ENCODE assay signal across 15 mouse cellular contexts in genomic region chr7:62378529-62378928, GRCm38 (mm10). TPM values are rescaled to one million over a fixed set of nuclear protein-coding genes. Genes with fewer than 3 reads are reported as not detected.
DNase-seq lines count a peak whose midpoint lies in the region; ATAC-seq lines count a peak whose summit lies in the region.
"Had no signal": no experiment of that assay in that cellular context is flagged by ENCODE, and none has a peak within 500 bp of the region (broad histone marks: within the 10 kb centered on the region; RNA-seq: fewer than 3 reads in every experiment).

No protein-coding gene starts in this region.

- H3K27ac ChIP-seq in heart, embryonic 15.5 days: no peak overlapping the region
- 0 out of 2 replicates have a peak overlapping the region, but pooled peaks have one; percentile 21 for H3K27ac ChIP-seq in forebrain, embryonic 14.5 days (ENCODE audit: low read depth, low read length)
- H3K27ac ChIP-seq in hindbrain, embryonic 16.5 days (ENCODE audit: low read depth, low read length): peak overlapping the region; percentile 23; the same call in 1 of the 2 replicates
- H3K27ac ChIP-seq in midbrain, embryonic 16.5 days (ENCODE audit: low read length): 0 out of 2 replicates have a peak overlapping the region, but pooled peaks have one; percentile 2
- H3K27ac ChIP-seq: kidney, embryonic 15.5 days had no signal

- no peaks in the 10 kb centered on the region for H3K9me3 ChIP-seq in heart, embryonic 15.5 days (replicated peaks)
- H3K9me3 ChIP-seq in forebrain, embryonic 14.5 days (replicated peaks; ENCODE audit: control insufficient read depth, low read length): 0 out of 2 replicates have a peak, but pooled peaks cover 7% of the 10 kb centered on the region
- peaks cover 19% of the 10 kb centered on the region for H3K9me3 ChIP-seq in hindbrain, embryonic 16.5 days (ENCODE audit: control insufficient read depth, low read length)
- H3K9me3 ChIP-seq in midbrain, embryonic 16.5 days (replicated peaks; ENCODE audit: control insufficient read depth, low read length, poor library complexity, severe bottlenecking): peaks cover 6% of the 10 kb centered on the region; the same call in 1 of the 2 replicates

- DNase-seq in heart, postnatal 14 days: no peak
- no peak for DNase-seq in forebrain, embryonic 14.5 days (ENCODE audit: low spot score)
- no peak for DNase-seq in lung, postnatal 14 days
- DNase-seq in frontal cortex, postnatal 25 days (ENCODE audit: low spot score in 2 of 2): no peak
- no peak for DNase-seq in c-Kit-positive CD71-positive TER-119-positive erythroid progenitor cells, embryonic 14.5 days (ENCODE audit: low spot score)
- DNase-seq: cerebellum, adult 2 months; embryo, embryonic 11 days; lung, embryonic 14.5 days; right cerebral cortex, adult 18-20 months had no signal

- no peaks in the 10 kb centered on the region for H3K27me3 ChIP-seq in heart, embryonic 15.5 days
- no peaks in the 10 kb centered on the region for H3K27me3 ChIP-seq in forebrain, embryonic 14.5 days (replicated peaks; ENCODE audit: control insufficient read depth, insufficient read depth, low read length)
- no peaks in the 10 kb centered on the region for H3K27me3 ChIP-seq in hindbrain, embryonic 16.5 days (replicated peaks; ENCODE audit: control insufficient read depth, insufficient read depth, low read length)
- no peaks in the 10 kb centered on the region for H3K27me3 ChIP-seq in midbrain, embryonic 16.5 days (ENCODE audit: control insufficient read depth, insufficient read depth, low read depth, low read length)
- H3K27me3 ChIP-seq: kidney, embryonic 15.5 days had no signal

- H3K4me1 ChIP-seq in heart, embryonic 15.5 days (replicated peaks): no peaks in the 10 kb centered on the region
- H3K4me1 ChIP-seq in forebrain, embryonic 14.5 days (ENCODE audit: control insufficient read depth, insufficient read depth, low read length): peaks cover 4% of the 10 kb centered on the region; the same call in 1 of the 2 replicates
- H3K4me1 ChIP-seq in hindbrain, embryonic 16.5 days (ENCODE audit: control insufficient read depth, insufficient read depth, low read depth, low read length): peaks cover 4% of the 10 kb centered on the region; the same call in 1 of the 2 replicates
- H3K4me1 ChIP-seq in midbrain, embryonic 16.5 days (ENCODE audit: control insufficient read depth, insufficient read depth, low read length): peaks cover 8% of the 10 kb centered on the region
- H3K4me1 ChIP-seq: kidney, embryonic 15.5 days had no signal

- WGBS in heart, embryonic 15.5 days: 84% methylated on average over 9 of the region's 9 CpGs
- WGBS in forebrain, embryonic 14.5 days: 84% methylated on average over 9 of the region's 9 CpGs
- WGBS in hindbrain, embryonic 16.5 days: 86% methylated on average over 9 of the region's 9 CpGs
- WGBS in midbrain, embryonic 16.5 days: 84% methylated on average over 9 of the region's 9 CpGs

- no peak overlapping the region for H3K4me2 ChIP-seq in heart, embryonic 15.5 days
- H3K4me2 ChIP-seq in forebrain, embryonic 14.5 days (ENCODE audit: low read length): peak overlapping the region; percentile 62
- peak overlapping the region; percentile 59 for H3K4me2 ChIP-seq in hindbrain, embryonic 16.5 days (ENCODE audit: low read length)
- H3K4me2 ChIP-seq in midbrain, embryonic 16.5 days (ENCODE audit: low read length): peak overlapping the region; percentile 60
- H3K4me2 ChIP-seq: heart, embryonic 11.5 days; kidney, embryonic 15.5 days; lung, embryonic 14.5 days had no signal

- intact Hi-C loops in heart, postnatal 14 days (cut with DNase I): no loop called here

- ATAC-seq in heart, embryonic 15.5 days (replicated peaks; ENCODE audit: insufficient number of reproducible peaks, insufficient read depth, low FRiP score, low read depth): 0 out of 2 replicates have a peak, but pooled peaks have one; percentile 4
- ATAC-seq in forebrain, embryonic 14.5 days: no peak
- ATAC-seq in hindbrain, embryonic 16.5 days: no peak
- no peak for ATAC-seq in midbrain, embryonic 16.5 days

- H3K4me3 ChIP-seq in heart, embryonic 15.5 days: no peak overlapping the region
- H3K4me3 ChIP-seq in forebrain, embryonic 14.5 days (ENCODE audit: low read depth, low read length): peak overlapping the region; percentile 48
- H3K4me3 ChIP-seq in hindbrain, embryonic 16.5 days (ENCODE audit: low read length): peak overlapping the region; percentile 60
- peak overlapping the region; percentile 63 for H3K4me3 ChIP-seq in midbrain, embryonic 16.5 days (ENCODE audit: low read depth, low read length)
- H3K4me3 ChIP-seq: kidney, embryonic 15.5 days; megakaryocyte, embryonic 14.5 days had no signal

- no peak overlapping the region for H3K9ac ChIP-seq in heart, embryonic 15.5 days
- H3K9ac ChIP-seq in forebrain, embryonic 14.5 days (ENCODE audit: low read length): 0 out of 2 replicates have a peak overlapping the region, but pooled peaks have one; percentile 73
- peak overlapping the region; percentile 77 for H3K9ac ChIP-seq in hindbrain, embryonic 16.5 days (ENCODE audit: low read depth, low read length)
- H3K9ac ChIP-seq in midbrain, embryonic 16.5 days (ENCODE audit: low read depth, low read length): peak overlapping the region; percentile 87
- H3K9ac ChIP-seq: kidney, embryonic 15.5 days; lung, embryonic 14.5 days had no signal

- no peaks in the 10 kb centered on the region for H3K36me3 ChIP-seq in heart, embryonic 15.5 days
- 0 out of 2 replicates have a peak, but pooled peaks cover 2% of the 10 kb centered on the region for H3K36me3 ChIP-seq in forebrain, embryonic 14.5 days (ENCODE audit: control insufficient read depth, insufficient read depth, low read length)
- no peaks in the 10 kb centered on the region for H3K36me3 ChIP-seq in hindbrain, embryonic 16.5 days (ENCODE audit: control insufficient read depth, insufficient read depth, low read length)
- no peaks in the 10 kb centered on the region for H3K36me3 ChIP-seq in midbrain, embryonic 16.5 days (ENCODE audit: control insufficient read depth, insufficient read depth, low read length)
- H3K36me3 ChIP-seq: kidney, embryonic 15.5 days had no signal

RNA-seq across cellular contexts. Expression of gene Magel2, which starts 1.7 kb away (rescaled TPM):
- polyA plus RNA-seq in heart, embryonic 15.5 days (2015; fragmentation: Nextera tagmentation; extraction: Ambion mirVana): 0.63 and 0.95 TPM in 2 replicates
- total RNA-seq in heart, postnatal 14 days (2021): not detected
- polyA plus RNA-seq in forebrain, embryonic 14.5 days (2014; fragmentation: Nextera tagmentation; extraction: Ambion mirVana): 11.8 and 14.0 TPM in 2 replicates
- 13.7 and 18.9 TPM in 2 replicates for polyA plus RNA-seq in hindbrain, embryonic 16.5 days (2015; fragmentation: Nextera tagmentation; extraction: Ambion mirVana)
- 22.4 and 26.1 TPM in 2 replicates for polyA plus RNA-seq in midbrain, embryonic 16.5 days (2015; fragmentation: Nextera tagmentation; extraction: Ambion mirVana)

RNA-seq across cellular contexts. Expression of gene Ndn, which starts 32.2 kb away (rescaled TPM):
- 45.8 and 63.8 TPM in 2 replicates for polyA plus RNA-seq in heart, embryonic 15.5 days (2015; fragmentation: Nextera tagmentation; extraction: Ambion mirVana)
- 1 to 10 TPM; 7.6 to 8.9 TPM for total RNA-seq in heart, postnatal 14 days (2021)
- 599 and 619 TPM in 2 replicates for polyA plus RNA-seq in forebrain, embryonic 14.5 days (2014; fragmentation: Nextera tagmentation; extraction: Ambion mirVana)
- 620 and 640 TPM in 2 replicates for polyA plus RNA-seq in hindbrain, embryonic 16.5 days (2015; fragmentation: Nextera tagmentation; extraction: Ambion mirVana)
- polyA plus RNA-seq in midbrain, embryonic 16.5 days (2015; fragmentation: Nextera tagmentation; extraction: Ambion mirVana): 796 and 800 TPM in 2 replicates

RNA-seq across cellular contexts. Expression of gene Mkrn3, which starts 41.4 kb away (rescaled TPM):
- polyA plus RNA-seq in heart, embryonic 15.5 days (2015; fragmentation: Nextera tagmentation; extraction: Ambion mirVana): 2.5 and 3.2 TPM in 2 replicates
- under 1 TPM; 0.32 to 0.60 TPM for total RNA-seq in heart, postnatal 14 days (2021)
- 20.0 and 23.7 TPM in 2 replicates for polyA plus RNA-seq in forebrain, embryonic 14.5 days (2014; fragmentation: Nextera tagmentation; extraction: Ambion mirVana)
- 21.1 and 23.8 TPM in 2 replicates for polyA plus RNA-seq in hindbrain, embryonic 16.5 days (2015; fragmentation: Nextera tagmentation; extraction: Ambion mirVana)
- polyA plus RNA-seq in midbrain, embryonic 16.5 days (2015; fragmentation: Nextera tagmentation; extraction: Ambion mirVana): 28.6 and 30.0 TPM in 2 replicates
